Mouse (Mus musculus): ENCODE data around the gene Pank2. TPM values are rescaled to one million over a fixed set of nuclear protein-coding genes. Genes with fewer than 3 reads are reported as not detected.

The Pank2 gene
- polyA plus RNA-seq, 1 experiment from 2014 or later: 17.2 TPM

DNA sequence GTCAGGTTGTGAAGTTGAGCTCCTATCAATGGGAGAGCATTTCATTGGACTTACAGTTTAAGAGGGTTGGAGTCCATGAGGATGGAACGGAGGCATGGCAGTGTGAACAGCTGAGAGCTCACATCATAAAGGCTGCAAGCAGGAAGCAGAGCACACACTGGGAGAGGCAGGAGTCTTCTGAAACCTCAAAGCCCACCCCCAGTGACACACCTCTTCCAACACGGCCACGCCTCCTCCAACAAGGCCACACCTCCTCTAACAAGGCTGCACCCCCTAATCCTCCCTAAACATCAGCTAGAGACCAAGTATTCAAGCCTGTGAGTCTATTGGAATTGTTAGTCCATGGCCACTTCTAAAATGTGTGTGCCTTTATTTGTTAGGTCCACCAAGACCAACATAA lies 6.6 kb upstream of the Pank2 start:
- no peak overlapping the region for H3K4me2 ChIP-seq (ENCODE audit: low read depth, low read length)
- H3K27ac ChIP-seq (ENCODE audit: low read depth): no peak overlapping the region
- no peak overlapping the region for H3K4me3 ChIP-seq (ENCODE audit: low read depth, low read length)
- H3K27me3 ChIP-seq (ENCODE audit: insufficient read depth, low read length): no peaks in the 10 kb centered on the region
- no peak for TF ChIP-seq EP300 (IDR thresholded peaks at IDR 0.05; ENCODE audit: low read depth)
- TF ChIP-seq CTCF (IDR thresholded peaks at IDR 0.05; ENCODE audit: low read depth): no peak
- DNase-seq: no peak
- peaks cover 14% of the 10 kb centered on the region for H3K4me1 ChIP-seq (ENCODE audit: insufficient read depth)
- H3K9ac ChIP-seq (replicated peaks): no peak overlapping the region
- H3K36me3 ChIP-seq (replicated peaks; ENCODE audit: insufficient read depth, low read length): no peaks in the 10 kb centered on the region
- 69% methylated on average over 3 of the region's 3 CpGs for WGBS (ENCODE audit: insufficient replicate concordance)
- no peaks in the 10 kb centered on the region for H3K9me3 ChIP-seq (ENCODE audit: low read length)
- ATAC-seq: no peak

DNA sequence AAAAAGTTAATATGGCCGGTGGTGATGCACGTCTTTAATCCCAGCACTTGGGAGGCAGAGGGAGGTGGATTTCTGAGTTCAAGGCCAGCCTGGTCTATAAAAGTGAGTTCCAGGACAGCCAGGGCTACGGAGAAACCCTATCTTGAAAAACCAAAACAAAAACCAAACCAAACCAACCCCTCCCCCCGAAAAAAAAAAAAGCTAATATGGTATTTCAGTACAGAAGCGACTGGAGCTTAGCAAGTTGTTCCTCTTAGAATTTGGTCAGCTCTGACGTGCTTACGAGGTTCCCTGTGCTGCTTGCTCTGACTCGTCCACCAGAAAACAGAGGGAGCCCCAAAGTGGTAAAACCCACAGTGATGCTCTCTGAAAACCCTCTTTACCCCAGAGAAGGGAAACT lies 3.6 kb upstream of the Pank2 start:
- Histone ChIP-seq H3K36me3 (replicated peaks; ENCODE audit: insufficient read depth, low read length) (no peaks in the 10 kb centered on the region), H3K27me3 (ENCODE audit: insufficient read depth, low read length) (no peaks in the 10 kb centered on the region), H3K4me2 (ENCODE audit: low read depth, low read length) (no peak overlapping the region), H3K4me3 (ENCODE audit: low read depth, low read length) (no peak overlapping the region), H3K9ac (replicated peaks) (no peak overlapping the region), H3K27ac (ENCODE audit: low read depth) (no peak overlapping the region), H3K4me1 (ENCODE audit: insufficient read depth) (peaks cover 17% of the 10 kb centered on the region), H3K9me3 (ENCODE audit: low read length) (no peaks in the 10 kb centered on the region)
- TF ChIP-seq CTCF (IDR thresholded peaks at IDR 0.05; ENCODE audit: low read depth): no peak
- TF ChIP-seq EP300 (IDR thresholded peaks at IDR 0.05; ENCODE audit: low read depth): no peak
- 66% methylated on average over 8 of the region's 8 CpGs for WGBS (ENCODE audit: insufficient replicate concordance)
- ATAC-seq (no peak), DNase-seq (no peak)

DNA sequence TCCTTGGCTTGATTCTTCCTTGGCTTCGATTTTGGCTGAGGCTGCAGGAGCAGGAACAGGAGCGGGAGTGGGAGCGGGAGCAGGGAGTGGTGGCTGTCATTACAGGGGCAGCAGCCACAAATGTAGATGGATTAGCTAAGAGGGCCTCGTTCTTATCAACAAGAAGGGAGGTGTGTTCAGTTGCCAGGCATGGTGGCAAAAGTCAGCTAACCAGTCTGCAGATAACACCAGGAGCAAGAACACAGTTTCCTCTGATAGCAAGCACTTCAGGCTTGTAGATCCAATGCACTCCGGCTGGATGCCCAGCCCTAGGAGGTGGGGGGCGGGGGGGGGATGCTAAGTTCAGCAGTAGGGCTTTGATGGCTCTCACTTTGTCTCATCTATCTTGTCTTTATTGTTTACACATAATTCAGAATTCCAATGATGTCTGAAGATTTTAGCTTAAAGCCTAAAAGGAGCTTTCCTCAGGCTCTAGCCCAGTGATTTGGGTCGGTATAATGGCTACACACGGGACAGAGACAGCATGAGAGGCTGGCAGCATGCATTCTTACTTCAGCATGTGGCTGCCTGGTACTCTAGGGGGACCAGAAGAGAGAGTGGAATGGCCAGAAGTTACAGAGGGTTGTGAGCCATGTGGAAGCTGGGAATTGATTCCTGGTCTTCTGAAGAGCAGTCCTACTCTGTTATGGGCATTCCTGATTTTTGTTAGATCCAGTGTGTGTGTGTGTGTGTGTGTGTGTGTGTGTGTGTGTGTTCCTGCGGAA lies 1.6 kb upstream of the Pank2 start:
- no peak overlapping the region for H3K9ac ChIP-seq (replicated peaks)
- WGBS (ENCODE audit: insufficient replicate concordance): 39% methylated on average over 9 of the region's 9 CpGs
- H3K36me3 ChIP-seq (replicated peaks; ENCODE audit: insufficient read depth, low read length): no peaks in the 10 kb centered on the region
- peaks cover 25% of the 10 kb centered on the region for H3K4me1 ChIP-seq (ENCODE audit: insufficient read depth)
- peak overlapping the region; percentile 52 for H3K4me2 ChIP-seq (ENCODE audit: low read depth, low read length)
- peak; percentile 55 for TF ChIP-seq EP300 (IDR thresholded peaks at IDR 0.05; ENCODE audit: low read depth)
- no peak for TF ChIP-seq CTCF (IDR thresholded peaks at IDR 0.05; ENCODE audit: low read depth)
- no peaks in the 10 kb centered on the region for H3K27me3 ChIP-seq (ENCODE audit: insufficient read depth, low read length)
- H3K27ac ChIP-seq (ENCODE audit: low read depth): peak overlapping the region; percentile 45; the same call in 1 of the 2 replicates
- no peak overlapping the region for H3K4me3 ChIP-seq (ENCODE audit: low read depth, low read length)
- ATAC-seq: no peak
- H3K9me3 ChIP-seq (ENCODE audit: low read length): no peaks in the 10 kb centered on the region
- no peak for DNase-seq

- peaks cover 25% of the 10 kb centered on the region for H3K4me1 ChIP-seq (ENCODE audit: insufficient read depth)
- H3K4me3 ChIP-seq (ENCODE audit: low read depth, low read length): peak overlapping the region; percentile 81
- H3K27me3 ChIP-seq (ENCODE audit: insufficient read depth, low read length): no peaks in the 10 kb centered on the region
- 8% methylated on average over 10 of the region's 10 CpGs for WGBS (ENCODE audit: insufficient replicate concordance)
- peak overlapping the region; percentile 92 for H3K9ac ChIP-seq (replicated peaks)
- no peaks in the 10 kb centered on the region for H3K9me3 ChIP-seq (ENCODE audit: low read length)
- H3K27ac ChIP-seq (ENCODE audit: low read depth): peak overlapping the region; percentile 99
- TF ChIP-seq CTCF (IDR thresholded peaks at IDR 0.05; ENCODE audit: low read depth): no peak
- TF ChIP-seq EP300 (IDR thresholded peaks at IDR 0.05; ENCODE audit: low read depth): no peak
- H3K4me2 ChIP-seq (ENCODE audit: low read depth, low read length): peak overlapping the region; percentile 80
- H3K36me3 ChIP-seq (replicated peaks; ENCODE audit: insufficient read depth, low read length): no peaks in the 10 kb centered on the region; the same call in 1 of the 2 replicates
- ATAC-seq: peak; percentile 33
- DNase-seq: no peak
Observed at GRCm38 (mm10) chr2:131261481-131262212, 648 bp upstream of the Pank2 start.

- under 1% methylated on average over 49 of the region's 59 CpGs for WGBS (ENCODE audit: insufficient replicate concordance)
Observed at GRCm38 (mm10) chr2:131262680-131263670, 680 bp downstream of the Pank2 start.

More at GRCm38 (mm10) chr2:131262680-131263670, 680 bp downstream of the Pank2 start:
- Histone ChIP-seq H3K4me3 (ENCODE audit: low read depth, low read length) (peak overlapping the region; percentile 81), H3K4me1 (ENCODE audit: insufficient read depth) (peaks cover 25% of the 10 kb centered on the region), H3K27ac (ENCODE audit: low read depth) (peak overlapping the region; percentile 99), H3K4me2 (ENCODE audit: low read depth, low read length) (peak overlapping the region; percentile 80), H3K36me3 (replicated peaks; ENCODE audit: insufficient read depth, low read length) (no peaks in the 10 kb centered on the region; the same call in 1 of the 2 replicates), H3K9me3 (ENCODE audit: low read length) (no peaks in the 10 kb centered on the region), H3K27me3 (ENCODE audit: insufficient read depth, low read length) (no peaks in the 10 kb centered on the region), H3K9ac (replicated peaks) (peak overlapping the region; percentile 92)
- ATAC-seq (peak; percentile 85), DNase-seq (peak; percentile 40)
- TF ChIP-seq CTCF (IDR thresholded peaks at IDR 0.05; ENCODE audit: low read depth) (no peak), EP300 (IDR thresholded peaks at IDR 0.05; ENCODE audit: low read depth) (no peak)

Data from liver, postnatal 0 days (tissue).